Mouse (Mus musculus) brain, embryonic 14.5 days (tissue): ENCODE measurements around the gene Tigar.

Experiments
- CTCF ChIP-seq: fragments of 200-500 bp; IDR thresholded peaks from 2 replicates; pipeline ENCODE4 v1.5.1; 2012; ENCODE audit warnings: inconsistent platforms, mild to moderate bottlenecking, moderate library complexity, borderline replicate concordance; ENCODE audit not compliant: insufficient read depth, insufficient read length; ENCODE audit errors: extremely low read depth
- POLR2A ChIP-seq: fragments of 200-500 bp; IDR thresholded peaks from 2 replicates; pipeline ENCODE4 v1.6.1; 2012; ENCODE audit warnings: mild to moderate bottlenecking, inconsistent platforms, borderline replicate concordance; ENCODE audit not compliant: poor library complexity, insufficient read depth, insufficient read length, severe bottlenecking; ENCODE audit errors: extremely low read depth

DNA sequence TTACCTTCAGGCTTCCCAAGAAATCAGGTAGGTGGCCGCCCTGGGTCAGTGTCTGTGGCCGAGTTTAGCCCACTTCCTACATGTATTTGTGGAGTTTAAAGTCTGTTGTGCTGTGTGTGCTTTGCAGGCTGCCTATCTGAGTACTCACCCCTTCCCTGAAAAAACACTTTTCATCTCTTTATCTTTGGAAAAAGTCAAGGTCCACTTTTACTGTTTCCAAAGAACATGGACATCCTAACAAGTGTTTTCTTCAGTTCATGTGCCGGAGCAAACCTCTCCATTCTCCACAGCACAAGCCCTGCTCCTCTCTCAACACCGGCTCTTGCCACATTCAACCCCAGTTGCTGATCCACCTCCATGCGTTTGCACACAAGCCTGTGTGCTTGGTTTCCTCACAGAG lies 13.6 kb upstream of the Tigar start:
- no peak for TF ChIP-seq CTCF
- no peak for TF ChIP-seq POLR2A
